Mouse (Mus musculus) midbrain, postnatal 0 days (tissue): ENCODE results near the gene Arhgef17. TPM values are rescaled to one million over a fixed set of nuclear protein-coding genes. Genes with fewer than 3 reads are reported as not detected.

Experiments used
- ATAC-seq: fragments of 200-750 bp; cut with Nextera tagmentation; 2 replicates; pipeline ENCODE4 v1.8.0; 2017; ENCODE audit warnings: moderate number of reproducible peaks, mild to moderate bottlenecking, moderate TSS enrichment, moderate library complexity; ENCODE audit not compliant: low FRiP score
- DNase-seq: peaks from one replicate; pipeline ENCODE4 v3.0.0-alpha.2; 2015; ENCODE audit warnings: low spot score
- H3K27ac ChIP-seq: fragments of 300-500 bp; sonication (generic); 2 replicates; pipeline ENCODE4 v1.5.1; 2014; ENCODE audit warnings: low read depth, mild to moderate bottlenecking, low read length, mixed read lengths
- H3K27me3 ChIP-seq: fragments of 300-500 bp; sonication (generic); 2 replicates; pipeline ENCODE4 v1.6.1; 2014; ENCODE audit warnings: low read length, control low read depth, mixed read lengths; ENCODE audit not compliant: insufficient read depth
- H3K36me3 ChIP-seq: fragments of 300-500 bp; sonication (generic); 2 replicates; pipeline ENCODE4 v1.6.1; 2014; ENCODE audit warnings: low read length, control low read depth, mixed read lengths; ENCODE audit not compliant: insufficient read depth
- H3K4me1 ChIP-seq: fragments of 300-500 bp; sonication (generic); 2 replicates; pipeline ENCODE4 v1.6.1; 2014; ENCODE audit warnings: mild to moderate bottlenecking, control low read depth, antibody characterized with exemption, low read length, mixed read lengths; ENCODE audit not compliant: insufficient read depth
- H3K4me2 ChIP-seq: fragments of 300-500 bp; sonication (generic); 2 replicates; pipeline ENCODE4 v1.6.1; 2014; ENCODE audit warnings: low read depth, mild to moderate bottlenecking, low read length, mixed read lengths; ENCODE audit not compliant: poor library complexity, severe bottlenecking
- H3K4me3 ChIP-seq: fragments of 300-500 bp; sonication (generic); 2 replicates; pipeline ENCODE4 v1.5.1; 2014; ENCODE audit warnings: low read depth, mild to moderate bottlenecking, low read length, moderate library complexity
- H3K9ac ChIP-seq: fragments of 300-500 bp; sonication (generic); replicated peaks from 2 replicates; pipeline ENCODE4 v1.6.1; 2014; ENCODE audit warnings: mild to moderate bottlenecking, low read length, moderate library complexity, mixed read lengths; ENCODE audit not compliant: poor library complexity, severe bottlenecking
- H3K9me3 ChIP-seq: fragments of 300-500 bp; sonication (generic); 2 replicates; pipeline ENCODE4 v1.6.1; 2016; ENCODE audit warnings: low read length, control low read depth
- CTCF ChIP-seq: IDR thresholded peaks from 2 replicates; pipeline ENCODE4 v1.5.1; 2016; ENCODE audit warnings: antibody characterized with exemption, mild to moderate bottlenecking
- WGBS: fragments of 180-500 bp; shearing (Covaris S2); extraction: QIAGEN DNeasy Blood & Tissue Kit; methylation state at CpG from one replicate; pipeline ENCODE4 v1.1.7; 2014; 5-methylcytosine and 5-hydroxymethylcytosine counted together
- polyA plus RNA-seq: library from polyadenylated mRNA; unstranded; fragments of >200 nt; fragmentation: Nextera tagmentation; extraction: Ambion mirVana; gene quantifications from 2 replicates; pipeline ENCODE4 v1.2.1, GENCODE M21; 2015
- total RNA-seq: library from RNA; depleted of rRNA; stranded (reverse); fragments of >200 nt; gene quantifications from 2 replicates; pipeline ENCODE4 v1.2.3, GENCODE M21; 2014

Arhgef17 gene
- total and polyA plus RNA-seq, 2 experiments from 2014 or later: 16.3 to 89.1 TPM

GRCm38 (mm10) chr7:100950481-100951010, 18.6 kb upstream of the Arhgef17 start:
- Histone ChIP-seq H3K4me3 (no peak overlapping the region), H3K9ac (no peak overlapping the region), H3K4me2 (no peak overlapping the region), H3K27me3 (no peaks in the 10 kb centered on the region), H3K27ac (0 out of 2 replicates have a peak overlapping the region, but pooled peaks have one; percentile 18), H3K36me3 (no peaks in the 10 kb centered on the region), H3K4me1 (no peaks in the 10 kb centered on the region), H3K9me3 (no peaks in the 10 kb centered on the region)
- WGBS: 66% methylated on average over 12 of the region's 12 CpGs
- ATAC-seq (no peak), DNase-seq (no peak)
- no peak for TF ChIP-seq CTCF

GRCm38 (mm10) chr7:100950031-100950430, 18.1 kb upstream of the Arhgef17 start:
- Histone ChIP-seq H3K4me1 (no peaks in the 10 kb centered on the region), H3K4me3 (no peak overlapping the region), H3K4me2 (no peak overlapping the region), H3K36me3 (no peaks in the 10 kb centered on the region), H3K9ac (no peak overlapping the region), H3K9me3 (no peaks in the 10 kb centered on the region), H3K27ac (0 out of 2 replicates have a peak overlapping the region, but pooled peaks have one; percentile 18), H3K27me3 (no peaks in the 10 kb centered on the region)
- DNase-seq: no peak
- TF ChIP-seq CTCF: no peak
- no peak for ATAC-seq
- 57% methylated on average over 5 of the region's 5 CpGs for WGBS

- H3K36me3 ChIP-seq: no peaks in the 10 kb centered on the region
- no peak overlapping the region for H3K27ac ChIP-seq
Measured at GRCm38 (mm10) chr7:100944738-100945137, 12.8 kb upstream of the Arhgef17 start.

GRCm38 (mm10) chr7:100944306-100944705, 12.4 kb upstream of the Arhgef17 start:
- WGBS: 54% methylated on average over 2 of the region's 2 CpGs
- no peak for ATAC-seq
- no peaks in the 10 kb centered on the region for H3K27me3 ChIP-seq
- TF ChIP-seq CTCF: no peak
- no peaks in the 10 kb centered on the region for H3K4me1 ChIP-seq
- H3K36me3 ChIP-seq: no peaks in the 10 kb centered on the region
- no peaks in the 10 kb centered on the region for H3K9me3 ChIP-seq
- H3K9ac ChIP-seq: no peak overlapping the region
- no peak overlapping the region for H3K4me3 ChIP-seq
- H3K27ac ChIP-seq: no peak overlapping the region
- no peak for DNase-seq
- no peak overlapping the region for H3K4me2 ChIP-seq

More at GRCm38 (mm10) chr7:100944738-100945137, 12.8 kb upstream of the Arhgef17 start:
- Histone ChIP-seq H3K9me3 (no peaks in the 10 kb centered on the region), H3K27me3 (no peaks in the 10 kb centered on the region), H3K4me2 (no peak overlapping the region), H3K9ac (no peak overlapping the region), H3K4me1 (no peaks in the 10 kb centered on the region), H3K4me3 (no peak overlapping the region)
- no peak for DNase-seq
- 84% methylated on average over 5 of the region's 5 CpGs for WGBS
- TF ChIP-seq CTCF: no peak
- no peak for ATAC-seq

GRCm38 (mm10) chr7:100942789-100943615, 11.1 kb upstream of the Arhgef17 start:
- TF ChIP-seq CTCF: peak; percentile 80
- no peaks in the 10 kb centered on the region for H3K36me3 ChIP-seq
- H3K4me1 ChIP-seq: no peaks in the 10 kb centered on the region
- WGBS: 46% methylated on average over 12 of the region's 12 CpGs
- H3K9me3 ChIP-seq: no peaks in the 10 kb centered on the region
- no peak overlapping the region for H3K4me3 ChIP-seq
- no peak overlapping the region for H3K9ac ChIP-seq
- H3K4me2 ChIP-seq: no peak overlapping the region
- H3K27ac ChIP-seq: no peak overlapping the region
- no peaks in the 10 kb centered on the region for H3K27me3 ChIP-seq
- DNase-seq (peak; percentile 83), ATAC-seq (peak; percentile 67)

GRCm38 (mm10) chr7:100941169-100941568, 9.3 kb upstream of the Arhgef17 start:
- no peak overlapping the region for H3K4me2 ChIP-seq
- H3K4me1 ChIP-seq: no peaks in the 10 kb centered on the region
- H3K9ac ChIP-seq: no peak overlapping the region
- TF ChIP-seq CTCF: no peak; the same call in 1 of the 2 replicates
- DNase-seq (no peak), ATAC-seq (no peak)
- WGBS: 46% methylated on average over 5 of the region's 5 CpGs
- H3K4me3 ChIP-seq: no peak overlapping the region
- H3K36me3 ChIP-seq: no peaks in the 10 kb centered on the region
- H3K27ac ChIP-seq: no peak overlapping the region
- no peaks in the 10 kb centered on the region for H3K27me3 ChIP-seq
- H3K9me3 ChIP-seq: no peaks in the 10 kb centered on the region
